Mouse (Mus musculus) kidney, adult 2 months (tissue): ENCODE measurements at regions not wholly inside any gene's neighbourhood (a gene's known extent, or its start where the extent isn't known, plus 50 kb on each side); places are given as distances from the start of the nearest gene placed in this dataset.

Source experiments
- DNase-seq: peaks from one replicate; pipeline ENCODE4 v3.0.0; 2021
- H3K27ac ChIP-seq: fragments of 200-500 bp; 2 replicates; pipeline ENCODE4 v1.5.1; 2012; ENCODE audit warnings: low read depth, low read length, control low read depth, inconsistent platforms; ENCODE audit not compliant: insufficient read depth
- H3K27me3 ChIP-seq: fragments of 200-500 bp; replicated peaks from 2 replicates; pipeline ENCODE4 v1.6.1; 2012; ENCODE audit warnings: mild to moderate bottlenecking, moderate library complexity, low read length, inconsistent platforms; ENCODE audit not compliant: control insufficient read depth, insufficient read depth
- H3K36me3 ChIP-seq: fragments of 200-500 bp; 2 replicates; pipeline ENCODE4 v1.6.1; 2012; ENCODE audit warnings: mild to moderate bottlenecking, moderate library complexity, low read length, inconsistent platforms; ENCODE audit not compliant: control insufficient read depth, insufficient read depth
- H3K4me1 ChIP-seq: fragments of 200-500 bp; 2 replicates; pipeline ENCODE4 v1.6.1; 2011; ENCODE audit warnings: low read length; ENCODE audit not compliant: control insufficient read depth, insufficient read depth
- H3K4me3 ChIP-seq: fragments of 200-500 bp; 2 replicates; pipeline ENCODE4 v1.5.1; 2011; ENCODE audit warnings: mild to moderate bottlenecking, low read depth, low read length, control low read depth; ENCODE audit not compliant: insufficient read depth
- CTCF ChIP-seq: fragments of 200-500 bp; conservative IDR thresholded peaks from 2 replicates; pipeline ENCODE4 v1.5.1; 2011; ENCODE audit warnings: low read depth, mild to moderate bottlenecking, control low read depth, low read length, moderate library complexity, mixed read lengths; ENCODE audit not compliant: insufficient read depth, insufficient read length
- POLR2A ChIP-seq: fragments of 200-500 bp; IDR thresholded peaks from one replicate; pipeline ENCODE4 v1.6.1; 2011; ENCODE audit warnings: low read depth, low read length, control low read depth
- WGBS: fragments of 180-500 bp; shearing (Covaris S2); methylation state at CpG from one replicate; pipeline ENCODE4 v1.1.7; 2018; 5-methylcytosine and 5-hydroxymethylcytosine counted together

DNA sequence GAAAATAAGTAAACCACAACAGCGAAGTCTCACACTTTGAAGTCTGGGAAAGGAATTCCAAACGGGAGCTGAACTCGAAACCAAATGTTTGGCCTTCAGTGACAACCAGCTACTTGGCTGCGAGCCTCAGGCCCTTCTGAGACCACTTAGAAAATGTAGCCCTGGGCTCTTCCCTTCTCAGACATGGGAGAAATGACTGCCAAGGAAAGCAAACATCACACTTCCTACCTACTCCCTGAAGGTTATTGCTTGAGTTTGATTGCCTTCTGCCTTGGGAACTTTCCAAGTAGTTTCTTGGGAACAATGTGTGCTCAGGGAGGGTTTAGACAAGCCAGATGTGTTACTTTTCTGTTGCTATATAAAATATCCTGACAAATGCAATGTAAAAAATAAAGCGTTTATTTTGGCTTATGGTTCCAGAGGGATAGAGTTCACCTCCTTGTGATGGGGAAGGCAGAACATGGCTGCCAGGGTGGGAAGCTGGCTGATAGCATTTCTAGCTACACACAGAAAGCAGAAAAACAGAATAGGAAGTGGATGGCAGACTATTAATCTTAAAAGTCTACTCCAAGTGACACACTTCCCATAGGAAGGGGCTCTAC, 194.8 kb upstream of the Rack1 start:
- Histone ChIP-seq H3K27me3 (no peaks in the 10 kb centered on the region), H3K4me1 (no peaks in the 10 kb centered on the region), H3K4me3 (no peak overlapping the region), H3K36me3 (no peaks in the 10 kb centered on the region), H3K27ac (no peak overlapping the region)
- 34% methylated on average over 5 of the region's 5 CpGs for WGBS
- DNase-seq: peak; percentile 20
- TF ChIP-seq POLR2A (no peak), CTCF (no peak)

DNA sequence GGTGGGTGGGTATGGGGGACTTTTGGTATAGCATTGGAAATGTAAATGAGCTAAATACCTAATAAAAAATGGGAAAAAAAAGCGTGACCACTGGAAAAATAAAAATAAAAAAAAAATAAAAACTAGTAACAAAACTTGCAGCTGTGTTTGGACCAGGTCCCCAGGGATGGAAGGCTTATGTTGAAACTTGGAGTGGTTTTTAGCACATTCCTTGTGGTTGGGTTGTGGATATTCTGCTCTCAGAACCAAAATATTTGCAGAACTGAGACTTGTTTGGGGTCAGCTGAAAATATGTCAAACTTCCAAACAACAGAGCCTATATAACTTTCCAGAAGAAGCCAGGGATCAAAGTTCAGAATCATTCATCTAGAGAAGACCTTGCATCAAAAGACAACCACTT, 199.0 kb upstream of the Rack1 start:
- Histone ChIP-seq H3K4me3 (no peak overlapping the region), H3K36me3 (no peaks in the 10 kb centered on the region), H3K27me3 (no peaks in the 10 kb centered on the region), H3K4me1 (no peaks in the 10 kb centered on the region), H3K27ac (no peak overlapping the region)
- 82% methylated on average over 1 of the region's 1 CpGs for WGBS
- peak; percentile 38 for DNase-seq
- TF ChIP-seq CTCF (no peak), POLR2A (no peak)

DNA sequence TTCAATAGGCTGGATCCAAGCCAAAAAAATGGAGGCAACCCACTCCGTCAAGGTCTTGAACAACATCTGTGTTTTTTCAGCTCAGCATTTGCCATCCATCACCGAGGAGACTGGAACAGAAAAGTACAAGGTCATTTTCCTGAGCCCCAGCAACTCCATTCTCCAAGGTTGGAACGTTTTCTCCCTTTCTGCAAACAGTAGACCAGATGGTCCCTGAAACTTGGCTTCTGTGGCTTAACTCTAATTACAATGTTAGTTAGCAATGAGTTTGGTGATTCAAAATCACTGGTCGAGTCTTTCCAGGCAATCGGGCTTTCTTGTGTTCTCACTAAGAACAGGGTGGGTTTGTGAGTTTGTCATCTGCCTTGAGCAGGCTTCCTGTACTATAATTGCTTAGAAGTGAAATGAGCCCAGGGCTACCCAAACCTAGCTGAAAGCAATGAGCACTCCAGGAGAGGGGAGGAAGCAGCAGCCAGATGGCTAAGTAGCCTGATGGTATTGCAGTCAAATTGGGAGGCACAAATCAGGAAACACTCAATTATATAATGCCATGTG, 200.5 kb upstream of the Rack1 start:
- 55% methylated on average over 5 of the region's 5 CpGs for WGBS
- TF ChIP-seq POLR2A (no peak), CTCF (no peak)
- Histone ChIP-seq H3K4me3 (no peak overlapping the region), H3K27ac (no peak overlapping the region), H3K27me3 (no peaks in the 10 kb centered on the region), H3K4me1 (no peaks in the 10 kb centered on the region), H3K36me3 (no peaks in the 10 kb centered on the region)
- DNase-seq: no peak

GRCm38 (mm10) chr11:48599033-48599432, 201.1 kb upstream of the Rack1 start:
- DNase-seq: no peak

GRCm38 (mm10) chr11:48594429-48594828, 205.7 kb upstream of the Rack1 start:
- no peaks in the 10 kb centered on the region for H3K4me1 ChIP-seq
- no peaks in the 10 kb centered on the region for H3K36me3 ChIP-seq
- no peak overlapping the region for H3K27ac ChIP-seq
- H3K27me3 ChIP-seq: no peaks in the 10 kb centered on the region
- DNase-seq: no peak
- 20% methylated on average over 5 of the region's 5 CpGs for whole genome bisulfite sequencing
- no peak for TF ChIP-seq CTCF
- TF ChIP-seq POLR2A: no peak
- H3K4me3 ChIP-seq: no peak overlapping the region

More at GRCm38 (mm10) chr11:48599033-48599432, 201.1 kb upstream of the Rack1 start:
- no peak overlapping the region for H3K4me3 ChIP-seq
- H3K27ac ChIP-seq: no peak overlapping the region
- no peaks in the 10 kb centered on the region for H3K36me3 ChIP-seq
- TF ChIP-seq POLR2A: no peak
- no peak for TF ChIP-seq CTCF
- no peaks in the 10 kb centered on the region for H3K27me3 ChIP-seq
- no peaks in the 10 kb centered on the region for H3K4me1 ChIP-seq

DNA sequence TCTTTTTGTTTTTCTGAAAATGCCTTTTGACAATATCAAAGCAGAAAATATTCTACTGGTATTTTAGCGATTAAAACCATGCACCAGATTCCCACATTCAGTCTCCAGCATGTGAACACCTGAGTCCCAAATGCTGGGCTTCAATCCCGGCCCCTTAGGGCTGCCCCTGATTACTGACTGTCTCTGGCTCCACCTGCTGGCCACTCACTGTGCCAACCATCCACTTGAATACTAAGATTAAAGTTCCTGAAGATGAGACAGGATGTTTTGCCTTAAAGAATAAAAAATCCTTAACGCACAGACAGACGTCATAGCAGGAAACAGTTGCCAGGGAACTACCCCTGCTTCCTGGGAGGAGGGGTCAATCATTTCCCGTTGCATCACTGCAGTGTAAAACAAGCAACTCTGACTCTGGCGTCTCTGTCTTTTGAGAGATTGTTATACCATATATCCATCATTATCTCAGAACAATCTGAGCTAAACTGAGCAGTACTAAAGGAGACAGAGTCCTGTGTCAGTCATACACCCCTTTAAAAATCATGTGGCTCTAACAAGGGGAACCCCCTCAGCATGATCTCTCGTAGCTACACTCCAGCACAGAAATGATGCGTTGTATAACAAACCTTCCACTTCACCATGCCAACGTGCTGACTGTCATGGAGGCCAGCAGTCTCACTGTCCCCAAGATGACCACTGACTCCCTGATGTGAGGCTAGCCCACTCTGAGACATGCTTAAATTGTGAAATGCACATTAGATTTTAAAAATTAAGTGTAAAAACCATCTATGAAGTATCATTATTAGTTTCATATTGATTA, 211.1 kb upstream of the Rack1 start:
- no peak overlapping the region for H3K4me3 ChIP-seq
- 29% methylated on average over 9 of the region's 9 CpGs for WGBS
- no peaks in the 10 kb centered on the region for H3K27me3 ChIP-seq
- peak; percentile 43 for DNase-seq
- H3K27ac ChIP-seq: no peak overlapping the region
- no peaks in the 10 kb centered on the region for H3K36me3 ChIP-seq
- H3K4me1 ChIP-seq: no peaks in the 10 kb centered on the region
- TF ChIP-seq CTCF (peak; percentile 82), POLR2A (no peak)

DNA sequence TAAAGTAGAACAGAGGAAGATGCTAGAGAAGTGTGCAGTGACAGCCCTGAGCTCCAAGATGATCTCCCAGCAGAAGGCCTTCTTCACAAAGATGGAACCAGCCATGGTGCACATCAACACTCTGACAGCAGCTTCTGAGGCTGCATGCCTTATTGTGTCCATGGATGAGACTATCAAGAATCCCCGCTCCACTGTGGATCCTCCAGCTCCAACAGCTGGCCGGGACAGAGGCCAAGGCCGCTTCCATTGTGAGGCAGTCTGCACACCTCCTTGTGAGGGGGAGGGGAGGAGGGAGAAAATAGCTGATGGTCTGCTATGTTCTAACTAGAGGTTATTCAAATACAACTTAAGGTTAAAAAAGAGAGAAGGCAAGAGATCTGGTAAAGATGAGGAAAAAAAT, 231.4 kb upstream of the Rack1 start:
- no peaks in the 10 kb centered on the region for H3K36me3 ChIP-seq
- H3K4me1 ChIP-seq: no peaks in the 10 kb centered on the region
- WGBS: 83% methylated on average over 3 of the region's 3 CpGs
- no peak overlapping the region for H3K4me3 ChIP-seq
- no peak overlapping the region for H3K27ac ChIP-seq
- TF ChIP-seq CTCF (no peak), POLR2A (no peak)
- no peak for DNase-seq
- H3K27me3 ChIP-seq: no peaks in the 10 kb centered on the region
